Mouse (Mus musculus): ENCODE results near the gene Blvra. TPM values are rescaled to one million over a fixed set of nuclear protein-coding genes. Genes with fewer than 3 reads are reported as not detected.
A peak's percentile ranks its signal among the peaks of the same experiment; 100 is the strongest.

Blvra gene
- total and polyA plus RNA-seq, 3 experiments: 3.1 to 30.6 (median 18.3) TPM

DNA sequence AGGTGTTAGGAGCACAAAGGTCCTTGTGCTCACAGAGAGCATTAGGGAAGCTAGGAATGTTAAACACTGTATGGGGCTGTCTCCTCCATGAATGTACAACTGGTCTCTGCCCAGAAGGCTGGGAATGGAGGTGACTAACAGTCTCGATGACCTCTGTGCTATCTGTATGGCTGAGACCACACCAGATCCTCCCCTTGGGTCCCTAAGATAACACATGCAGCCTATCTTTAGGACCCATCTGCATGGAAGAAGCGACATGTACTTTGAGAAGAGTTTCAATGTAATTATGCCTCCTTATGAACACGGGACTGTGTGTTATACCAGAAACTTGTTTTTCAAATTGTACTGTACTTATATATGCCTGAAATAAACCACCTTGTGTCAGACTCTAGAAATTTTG lies 75.2 kb downstream of the Blvra start:
- peak; percentile 28; the same call in 1 of the 2 replicates for ATAC-seq (ENCODE audit: extremely low read depth, insufficient number of reproducible peaks, low FRiP score, poor library complexity, severe bottlenecking)

More for the DNA sequence above, 75.2 kb downstream of the Blvra start:
- peaks cover 20% of the 10 kb centered on the region for H3K36me3 ChIP-seq (replicated peaks)
- DNase-seq (ENCODE audit: low spot score): no peak
- TF ChIP-seq TAL1 (conservative IDR thresholded peaks at IDR 0.05; ENCODE audit: low read depth, low read length) (peak; percentile 73), CTCF (IDR thresholded peaks at IDR 0.05; ENCODE audit: low read depth, low read length) (no peak)
- H3K9me3 ChIP-seq (replicated peaks): peaks cover 6% of the 10 kb centered on the region; the same call in 1 of the 2 replicates
- H3K4me1 ChIP-seq (ENCODE audit: insufficient read depth, low read depth, low read length): peaks cover 56% of the 10 kb centered on the region
- H3K4me3 ChIP-seq (ENCODE audit: low read depth, low read length): no peak overlapping the region
- no peaks in the 10 kb centered on the region for H3K27me3 ChIP-seq (ENCODE audit: insufficient read depth, low read length)

Other genes starting within 250 kb of the Blvra start
- gene Trpm7, start 194.4 kb upstream of the Blvra start, total RNA-seq (2014; fragmentation: Nextera tagmentation): 141 and 143 TPM in 2 replicates
- 92.2 and 107 TPM in 2 replicates for gene Trpm7, start 194.4 kb upstream of the Blvra start, total RNA-seq (2017)
- gene Trpm7, start 194.4 kb upstream of the Blvra start, polyA plus RNA-seq (2012): 10.3 and 11.2 TPM in 2 replicates
- gene Sppl2a, start 137.4 kb upstream of the Blvra start, total RNA-seq (2014; fragmentation: Nextera tagmentation): 63.4 and 68.4 TPM in 2 replicates
- 49.0 and 50.2 TPM in 2 replicates for gene Sppl2a, start 137.4 kb upstream of the Blvra start, total RNA-seq (2017)
- gene Sppl2a, start 137.4 kb upstream of the Blvra start, polyA plus RNA-seq (2012): 4.9 and 6.4 TPM in 2 replicates
- gene Ap4e1, start 61.9 kb upstream of the Blvra start, total RNA-seq (2014; fragmentation: Nextera tagmentation): 30.3 and 31.7 TPM in 2 replicates
- 30.1 and 30.9 TPM in 2 replicates for gene Ap4e1, start 61.9 kb upstream of the Blvra start, total RNA-seq (2017)
- 5.0 and 5.5 TPM in 2 replicates for gene Ap4e1, start 61.9 kb upstream of the Blvra start, polyA plus RNA-seq (2012)
- gene Ncaph, start 63.3 kb downstream of the Blvra start, total RNA-seq (2014; fragmentation: Nextera tagmentation): 114 and 122 TPM in 2 replicates
- 96.4 and 103 TPM in 2 replicates for gene Ncaph, start 63.3 kb downstream of the Blvra start, total RNA-seq (2017)
- 12.6 and 19.4 TPM in 2 replicates for gene Ncaph, start 63.3 kb downstream of the Blvra start, polyA plus RNA-seq (2012)
- 25.5 and 27.1 TPM in 2 replicates for gene Itpripl1, start 72.8 kb downstream of the Blvra start, total RNA-seq (2014; fragmentation: Nextera tagmentation)
- 38.7 and 44.4 TPM in 2 replicates for gene Itpripl1, start 72.8 kb downstream of the Blvra start, total RNA-seq (2017)
- gene Itpripl1, start 72.8 kb downstream of the Blvra start, polyA plus RNA-seq (2012): 7.0 and 10.8 TPM in 2 replicates
- 4.7 and 5.2 TPM in 2 replicates for gene 1810024B03Rik, start 137.6 kb downstream of the Blvra start, total RNA-seq (2014; fragmentation: Nextera tagmentation)
- 4.7 and 4.8 TPM in 2 replicates for gene 1810024B03Rik, start 137.6 kb downstream of the Blvra start, total RNA-seq (2017)
- 0.08 and 0.14 TPM in 2 replicates for gene 1810024B03Rik, start 137.6 kb downstream of the Blvra start, polyA plus RNA-seq (2012)
- 155 and 199 TPM in 2 replicates for gene Snrnp200, start 137.7 kb downstream of the Blvra start, total RNA-seq (2014; fragmentation: Nextera tagmentation)
- gene Snrnp200, start 137.7 kb downstream of the Blvra start, total RNA-seq (2017): 216 and 224 TPM in 2 replicates
- 25.0 and 32.5 TPM in 2 replicates for gene Snrnp200, start 137.7 kb downstream of the Blvra start, polyA plus RNA-seq (2012)
- 40.9 and 49.2 TPM in 2 replicates for gene Ciao1, start 177.2 kb downstream of the Blvra start, total RNA-seq (2014; fragmentation: Nextera tagmentation)
- 42.5 and 46.4 TPM in 2 replicates for gene Ciao1, start 177.2 kb downstream of the Blvra start, total RNA-seq (2017)
- 11.3 and 12.7 TPM in 2 replicates for gene Ciao1, start 177.2 kb downstream of the Blvra start, polyA plus RNA-seq (2012)
- 21.7 and 47.9 TPM in 2 replicates for gene Tmem127, start 177.2 kb downstream of the Blvra start, total RNA-seq (2014; fragmentation: Nextera tagmentation)
- 29.9 and 30.8 TPM in 2 replicates for gene Tmem127, start 177.2 kb downstream of the Blvra start, total RNA-seq (2017)
- gene Tmem127, start 177.2 kb downstream of the Blvra start, polyA plus RNA-seq (2012): 26.4 and 27.7 TPM in 2 replicates
- 73.9 and 81.6 TPM in 2 replicates for gene Stard7, start 199.6 kb downstream of the Blvra start, total RNA-seq (2014; fragmentation: Nextera tagmentation)
- gene Stard7, start 199.6 kb downstream of the Blvra start, total RNA-seq (2017): 242 and 250 TPM in 2 replicates
- 46.5 and 50.4 TPM in 2 replicates for gene Stard7, start 199.6 kb downstream of the Blvra start, polyA plus RNA-seq (2012)